Mouse (Mus musculus): Measurements from ENCODE around the gene Slit2. TPM values are rescaled to one million over a fixed set of nuclear protein-coding genes. Genes with fewer than 3 reads are reported as not detected.

Slit2 gene
- polyA plus RNA-seq, 1 experiment = 26.2 TPM

DNA sequence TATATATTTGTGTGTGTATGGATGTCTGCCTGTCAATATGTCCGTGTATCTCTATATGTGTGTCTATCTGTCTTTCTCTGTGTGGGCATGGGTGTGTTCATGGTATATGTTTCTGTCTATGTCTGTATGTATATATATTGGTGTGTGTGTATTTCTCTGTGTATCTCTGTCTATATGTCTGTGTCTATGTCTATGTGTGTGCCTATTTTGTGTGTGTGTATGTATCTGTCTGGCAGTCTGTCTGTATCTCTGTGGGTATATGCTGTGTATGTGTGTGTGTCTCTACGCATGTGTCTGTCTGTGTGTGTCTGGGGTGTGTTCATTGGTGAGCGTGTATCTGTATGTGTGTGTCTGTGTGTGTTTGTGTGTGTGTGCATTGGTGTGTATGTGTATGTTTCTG, 350.5 kb downstream of the Slit2 start:
- Histone ChIP-seq H3K4me3 (replicated peaks; ENCODE audit: extremely low read depth, low read depth, low read length) (no peak overlapping the region), H3K4me1 (ENCODE audit: control insufficient read depth, insufficient read depth, low read length) (no peaks in the 10 kb centered on the region)
- DNase-seq = no peak
- TF ChIP-seq POLR2A (IDR thresholded peaks at IDR 0.05; ENCODE audit: borderline replicate concordance, extremely low read depth, low read depth, low read length) (no peak), CTCF (IDR thresholded peaks at IDR 0.05; ENCODE audit: insufficient read depth, low read length) (no peak)
- 82% methylated on average over 3 of the region's 3 CpGs for WGBS

DNA sequence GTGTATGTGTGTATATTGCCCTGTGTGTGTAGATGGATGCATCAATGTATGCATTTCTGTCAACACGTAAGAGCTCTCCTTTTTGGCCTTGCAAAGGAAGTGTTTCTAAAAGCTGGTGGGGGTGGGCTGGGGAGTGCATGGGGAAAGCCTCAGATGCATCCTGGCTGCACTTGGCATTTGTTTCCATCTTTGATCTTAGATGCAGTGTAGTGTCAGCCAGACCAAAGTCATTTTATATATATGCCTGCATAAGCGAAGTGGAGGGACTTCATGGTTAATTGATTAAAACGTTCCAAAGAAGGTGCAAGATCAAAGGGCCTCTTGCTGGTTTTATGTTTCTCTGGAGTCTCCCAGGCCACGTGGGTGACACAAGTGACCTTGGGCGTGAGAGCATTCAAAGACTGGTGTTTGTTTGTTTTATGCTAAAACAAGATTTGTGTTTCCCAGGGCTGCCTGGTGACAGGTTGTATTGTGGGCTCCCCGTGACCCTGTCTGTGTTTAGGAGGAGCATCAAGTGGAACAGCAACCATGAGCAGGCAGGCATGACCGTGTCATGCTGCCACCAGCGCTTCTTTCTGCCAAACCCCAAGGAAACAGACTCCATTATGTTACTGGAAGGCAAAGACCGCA, 351.1 kb downstream of the Slit2 start:
- TF ChIP-seq CTCF (IDR thresholded peaks at IDR 0.05; ENCODE audit: insufficient read depth, low read length) (no peak), POLR2A (IDR thresholded peaks at IDR 0.05; ENCODE audit: borderline replicate concordance, extremely low read depth, low read depth, low read length) (no peak)
- 37% methylated on average over 9 of the region's 9 CpGs for WGBS
- DNase-seq = no peak
- Histone ChIP-seq H3K4me3 (replicated peaks; ENCODE audit: extremely low read depth, low read depth, low read length) (no peak overlapping the region), H3K4me1 (ENCODE audit: control insufficient read depth, insufficient read depth, low read length) (no peaks in the 10 kb centered on the region)

DNA sequence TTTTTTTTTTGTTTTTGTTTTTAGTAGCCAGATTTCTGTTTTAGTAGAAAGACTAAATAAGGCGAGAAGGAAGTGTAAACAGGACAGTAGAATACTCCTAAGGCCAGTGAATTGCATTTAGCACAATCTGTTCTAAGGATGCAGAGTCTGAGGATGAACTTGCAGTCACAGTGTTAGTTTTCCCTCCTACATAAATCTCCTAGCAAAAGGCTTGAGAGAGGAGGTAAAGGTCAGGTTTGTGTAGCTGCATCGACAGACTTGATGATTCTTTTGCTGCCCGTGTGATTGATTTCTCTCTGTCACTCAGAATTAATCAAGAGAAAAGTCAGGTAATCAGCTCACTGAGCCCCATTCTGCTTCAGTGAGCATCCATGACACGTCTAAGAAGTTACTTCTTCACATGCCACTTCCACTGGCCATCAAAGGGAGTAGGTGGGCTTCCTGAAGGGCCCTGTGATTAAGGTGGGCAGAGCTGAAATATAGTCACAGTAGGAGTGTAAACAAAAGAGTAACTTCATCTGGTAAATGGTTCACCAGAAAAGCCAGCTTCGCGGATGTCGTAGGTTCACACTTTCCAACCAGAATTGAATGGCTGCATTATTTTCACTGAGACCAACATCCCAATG, 358.0 kb downstream of the Slit2 start:
- Histone ChIP-seq H3K4me1 (ENCODE audit: control insufficient read depth, insufficient read depth, low read length) (no peaks in the 10 kb centered on the region), H3K4me3 (replicated peaks; ENCODE audit: extremely low read depth, low read depth, low read length) (no peak overlapping the region)
- WGBS = 63% methylated on average over 7 of the region's 7 CpGs
- TF ChIP-seq POLR2A (IDR thresholded peaks at IDR 0.05; ENCODE audit: borderline replicate concordance, extremely low read depth, low read depth, low read length) = no peak
- TF ChIP-seq CTCF (IDR thresholded peaks at IDR 0.05; ENCODE audit: insufficient read depth, low read length) = no peak
- DNase-seq = no peak

DNA sequence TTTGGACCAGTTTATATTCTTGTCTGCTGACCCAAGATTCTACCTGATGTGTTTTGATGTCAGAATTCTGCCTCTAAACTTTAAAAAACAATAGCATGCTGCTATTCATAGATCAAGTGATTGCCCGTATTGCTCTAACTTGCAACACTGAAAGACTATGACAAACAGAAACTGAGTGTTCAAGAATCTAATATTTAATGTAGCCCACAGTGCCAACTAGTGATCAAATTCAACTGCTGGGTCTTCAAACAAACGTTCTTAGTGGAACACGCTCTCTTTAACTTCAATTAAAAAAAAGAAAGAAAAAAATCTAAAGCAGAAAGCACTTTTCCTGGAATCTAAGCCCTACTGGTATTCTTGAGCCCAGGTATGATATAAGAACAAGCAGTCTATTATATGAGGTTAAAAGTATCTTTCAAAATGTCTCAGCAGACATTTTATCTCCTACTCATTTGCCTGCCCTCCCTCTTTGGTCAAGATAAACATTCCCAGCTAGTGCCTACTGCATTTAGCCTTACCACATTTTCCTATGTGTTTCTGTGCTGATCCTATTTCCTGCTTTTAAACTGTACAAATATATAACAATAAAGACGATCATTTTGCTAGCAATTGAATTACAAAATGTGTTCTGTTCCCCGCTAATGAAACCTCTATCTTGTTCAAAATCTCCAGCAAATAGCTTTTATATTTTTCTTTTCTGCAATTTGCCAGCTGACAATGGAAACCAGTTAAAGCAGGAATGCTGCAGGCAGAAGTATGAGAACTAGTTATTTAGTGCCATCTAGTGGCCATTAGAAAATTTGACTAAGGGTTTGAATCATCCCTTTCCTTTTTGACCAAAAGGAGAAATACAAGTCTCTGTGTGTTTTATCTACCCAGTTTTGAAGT, 362.4 kb downstream of the Slit2 start:
- no peak for TF ChIP-seq POLR2A (IDR thresholded peaks at IDR 0.05; ENCODE audit: borderline replicate concordance, extremely low read depth, low read depth, low read length)
- TF ChIP-seq CTCF (IDR thresholded peaks at IDR 0.05; ENCODE audit: insufficient read depth, low read length) = no peak
- no peak for DNase-seq
- no peak overlapping the region for H3K4me3 ChIP-seq (replicated peaks; ENCODE audit: extremely low read depth, low read depth, low read length)
- WGBS = 25% methylated on average over 5 of the region's 5 CpGs
- no peaks in the 10 kb centered on the region for H3K4me1 ChIP-seq (ENCODE audit: control insufficient read depth, insufficient read depth, low read length)

DNA sequence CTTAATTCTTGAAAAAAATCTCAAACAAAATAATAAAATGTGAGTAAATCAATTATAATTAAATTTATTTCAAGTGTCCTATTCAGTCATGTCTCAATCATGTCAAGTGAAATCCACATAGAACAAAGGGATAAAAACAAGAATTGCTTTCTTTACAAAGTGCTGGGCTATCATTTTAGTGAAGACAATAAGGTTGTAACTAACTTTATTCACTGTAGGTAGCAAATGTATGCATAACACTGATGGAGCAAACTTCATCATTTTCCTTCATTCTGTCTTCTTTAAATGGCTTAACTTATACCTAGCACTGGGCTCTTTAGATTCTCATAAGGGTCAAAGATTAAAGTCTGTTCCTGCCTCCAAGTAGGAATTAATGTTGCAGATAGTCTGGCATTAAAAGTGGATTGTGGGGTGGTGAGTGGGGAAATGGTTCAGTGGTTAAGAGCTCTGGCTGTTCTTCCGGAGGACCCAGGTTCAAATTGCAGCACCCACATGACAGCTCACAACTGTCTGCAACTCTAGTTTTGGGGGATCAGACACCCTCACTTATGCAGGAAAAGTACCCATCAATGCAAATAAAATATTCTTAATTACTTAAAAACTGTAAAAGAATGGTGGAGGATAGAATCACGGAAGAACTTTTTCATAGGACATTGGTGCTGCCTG, 363.2 kb downstream of the Slit2 start:
- TF ChIP-seq POLR2A (IDR thresholded peaks at IDR 0.05; ENCODE audit: borderline replicate concordance, extremely low read depth, low read depth, low read length) (no peak), CTCF (IDR thresholded peaks at IDR 0.05; ENCODE audit: insufficient read depth, low read length) (no peak)

DNA sequence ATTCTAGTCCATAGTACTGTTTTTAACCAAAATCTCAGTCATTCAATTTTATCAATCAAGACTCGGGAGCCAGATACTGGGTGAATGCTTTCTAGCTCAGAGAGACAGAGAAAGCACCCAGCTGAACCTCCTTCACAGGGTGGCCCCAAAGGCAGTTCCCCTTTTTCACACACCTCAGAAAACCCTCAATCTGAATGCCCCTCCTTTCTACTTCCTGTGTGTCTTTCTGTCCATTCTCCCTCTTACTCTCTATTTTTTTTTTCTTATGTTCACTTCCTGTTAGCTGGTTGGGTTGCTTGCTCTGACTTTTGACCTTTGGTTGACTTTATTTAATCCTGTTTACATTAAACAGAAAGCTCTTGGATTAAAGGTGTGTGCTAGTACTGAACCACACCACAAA, 366.4 kb downstream of the Slit2 start:
- no peak overlapping the region for H3K4me3 ChIP-seq (replicated peaks; ENCODE audit: extremely low read depth, low read depth, low read length)
- WGBS = 80% methylated on average over 1 of the region's 1 CpGs
- DNase-seq = no peak
- TF ChIP-seq CTCF (IDR thresholded peaks at IDR 0.05; ENCODE audit: insufficient read depth, low read length) = no peak
- no peak for TF ChIP-seq POLR2A (IDR thresholded peaks at IDR 0.05; ENCODE audit: borderline replicate concordance, extremely low read depth, low read depth, low read length)
- no peaks in the 10 kb centered on the region for H3K4me1 ChIP-seq (ENCODE audit: control insufficient read depth, insufficient read depth, low read length)

More for the DNA sequence above, 363.2 kb downstream of the Slit2 start:
- 98% methylated on average over 2 of the region's 2 CpGs for WGBS
- no peak for DNase-seq
- H3K4me1 ChIP-seq (ENCODE audit: control insufficient read depth, insufficient read depth, low read length) = no peaks in the 10 kb centered on the region
- no peak overlapping the region for H3K4me3 ChIP-seq (replicated peaks; ENCODE audit: extremely low read depth, low read depth, low read length)
